Mouse (Mus musculus): ENCODE data around the gene Gm9944.

GRCm38 (mm10) chr4:144448546-144448945 is 4.6 kb downstream of the Gm9944 start:
- TF ChIP-seq CTCF (conservative IDR thresholded peaks at IDR 0.05; ENCODE audit: low read length) (no peak), POU5F1 (IDR thresholded peaks at IDR 0.05; ENCODE audit: borderline replicate concordance, low read length) (no peak), NANOG (IDR thresholded peaks at IDR 0.05; ENCODE audit: borderline replicate concordance, low read length) (no peak)

Measured in E14TG2a.4 (cell line).